Mouse (Mus musculus) E14TG2a.4 (cell line): Measurements from ENCODE around the gene Rps6ka2.

ENCODE experiments used
- H3K27me3 ChIP-seq: 2 replicates; pipeline ENCODE4 v1.6.1; 2014; ENCODE audit warnings: low read length, control low read depth; ENCODE audit not compliant: insufficient read depth
- H3K36me3 ChIP-seq: 2 replicates; pipeline ENCODE4 v1.6.1; 2014; ENCODE audit warnings: low read length, control low read depth; ENCODE audit not compliant: insufficient read depth
- H3K4me1 ChIP-seq: replicated peaks from 2 replicates; pipeline ENCODE4 v1.6.1; 2014; ENCODE audit warnings: low read depth, low read length, control low read depth
- H3K4me3 ChIP-seq: replicated peaks from 2 replicates; pipeline ENCODE4 v1.5.1; 2014; ENCODE audit warnings: mild to moderate bottlenecking, low read length
- H3K9me3 ChIP-seq: 2 replicates; pipeline ENCODE4 v1.6.1; 2014; ENCODE audit warnings: low read length, control low read depth
- CTCF ChIP-seq: conservative IDR thresholded peaks from 2 replicates; pipeline ENCODE4 v1.5.1; 2014; ENCODE audit warnings: low read length
- NANOG ChIP-seq: IDR thresholded peaks from 2 replicates; pipeline ENCODE4 v1.6.1; 2014; ENCODE audit warnings: borderline replicate concordance, low read length, mixed read lengths
- POU5F1 ChIP-seq: IDR thresholded peaks from 2 replicates; pipeline ENCODE4 v1.6.1; 2014; ENCODE audit warnings: low read length, borderline replicate concordance

Gene Rps6ka2

GRCm38 (mm10) chr17:7231312-7231711, 61.4 kb downstream of the Rps6ka2 start:
- Histone ChIP-seq H3K36me3 (peaks cover 15% of the 10 kb centered on the region), H3K4me1 (peaks cover 73% of the 10 kb centered on the region), H3K27me3 (no peaks in the 10 kb centered on the region), H3K9me3 (no peaks in the 10 kb centered on the region), H3K4me3 (no peak overlapping the region)
- TF ChIP-seq NANOG, result no peak
- no peak for TF ChIP-seq POU5F1
- TF ChIP-seq CTCF, result no peak

GRCm38 (mm10) chr17:7231790-7232189, 61.9 kb downstream of the Rps6ka2 start:
- no peak overlapping the region for H3K4me3 ChIP-seq
- H3K36me3 ChIP-seq, result peaks cover 20% of the 10 kb centered on the region
- no peaks in the 10 kb centered on the region for H3K9me3 ChIP-seq
- H3K27me3 ChIP-seq, result no peaks in the 10 kb centered on the region
- TF ChIP-seq CTCF, result no peak
- no peak for TF ChIP-seq NANOG
- no peak for TF ChIP-seq POU5F1
- H3K4me1 ChIP-seq, result peaks cover 70% of the 10 kb centered on the region

GRCm38 (mm10) chr17:7232400-7232799, 62.5 kb downstream of the Rps6ka2 start:
- peaks cover 24% of the 10 kb centered on the region for H3K36me3 ChIP-seq
- TF ChIP-seq NANOG (no peak), POU5F1 (no peak), CTCF (no peak)
- H3K27me3 ChIP-seq, result no peaks in the 10 kb centered on the region
- no peak overlapping the region for H3K4me3 ChIP-seq
- no peaks in the 10 kb centered on the region for H3K9me3 ChIP-seq
- H3K4me1 ChIP-seq, result peaks cover 64% of the 10 kb centered on the region

- Histone ChIP-seq H3K9me3 (no peaks in the 10 kb centered on the region), H3K4me1 (peaks cover 63% of the 10 kb centered on the region), H3K36me3 (peaks cover 31% of the 10 kb centered on the region), H3K4me3 (no peak overlapping the region), H3K27me3 (no peaks in the 10 kb centered on the region)
- TF ChIP-seq POU5F1 (no peak), CTCF (no peak), NANOG (no peak)
These were observed 63.3 kb downstream of the Rps6ka2 start for GRCm38 (mm10) chr17:7233197-7233596.

GRCm38 (mm10) chr17:7237706-7238105, 67.8 kb downstream of the Rps6ka2 start:
- Histone ChIP-seq H3K9me3 (no peaks in the 10 kb centered on the region), H3K27me3 (no peaks in the 10 kb centered on the region), H3K4me1 (peaks cover 70% of the 10 kb centered on the region), H3K36me3 (peaks cover 27% of the 10 kb centered on the region), H3K4me3 (no peak overlapping the region)
- TF ChIP-seq CTCF, result no peak
- no peak for TF ChIP-seq NANOG
- TF ChIP-seq POU5F1, result no peak

GRCm38 (mm10) chr17:7238766-7239165, 68.9 kb downstream of the Rps6ka2 start:
- TF ChIP-seq NANOG, result no peak
- no peak for TF ChIP-seq POU5F1
- TF ChIP-seq CTCF, result no peak
- Histone ChIP-seq H3K4me1 (peaks cover 70% of the 10 kb centered on the region), H3K4me3 (peak overlapping the region; percentile 32; the same call in 1 of the 2 replicates), H3K9me3 (no peaks in the 10 kb centered on the region), H3K36me3 (peaks cover 27% of the 10 kb centered on the region), H3K27me3 (no peaks in the 10 kb centered on the region)

- Histone ChIP-seq H3K4me1 (peaks cover 67% of the 10 kb centered on the region), H3K9me3 (peaks cover 4% of the 10 kb centered on the region; the same call in 1 of the 2 replicates), H3K36me3 (peaks cover 26% of the 10 kb centered on the region), H3K27me3 (no peaks in the 10 kb centered on the region), H3K4me3 (no peak overlapping the region; the same call in 1 of the 2 replicates)
- TF ChIP-seq NANOG (no peak), POU5F1 (no peak), CTCF (no peak)
These were observed 70.6 kb downstream of the Rps6ka2 start for GRCm38 (mm10) chr17:7240526-7240925.

GRCm38 (mm10) chr17:7245078-7245477, 75.2 kb downstream of the Rps6ka2 start:
- H3K36me3 ChIP-seq, result peaks cover 16% of the 10 kb centered on the region
- H3K27me3 ChIP-seq, result no peaks in the 10 kb centered on the region
- H3K9me3 ChIP-seq, result peaks cover 4% of the 10 kb centered on the region; the same call in 1 of the 2 replicates
- TF ChIP-seq NANOG, result no peak
- no peak for TF ChIP-seq POU5F1
- no peak for TF ChIP-seq CTCF
- H3K4me1 ChIP-seq, result peaks cover 55% of the 10 kb centered on the region
- no peak overlapping the region for H3K4me3 ChIP-seq

- peaks cover 30% of the 10 kb centered on the region for H3K36me3 ChIP-seq
- peaks cover 39% of the 10 kb centered on the region for H3K4me1 ChIP-seq
These were observed 77.1 kb downstream of the Rps6ka2 start for GRCm38 (mm10) chr17:7246893-7247556.

More at GRCm38 (mm10) chr17:7246893-7247556, 77.1 kb downstream of the Rps6ka2 start:
- TF ChIP-seq POU5F1 (no peak), CTCF (no peak), NANOG (peak; percentile 93)
- H3K4me3 ChIP-seq, result no peak overlapping the region
- H3K27me3 ChIP-seq, result no peaks in the 10 kb centered on the region
- peaks cover 4% of the 10 kb centered on the region; the same call in 1 of the 2 replicates for H3K9me3 ChIP-seq
